Mouse (Mus musculus): ENCODE results near the gene Rgs7bp.

DNA sequence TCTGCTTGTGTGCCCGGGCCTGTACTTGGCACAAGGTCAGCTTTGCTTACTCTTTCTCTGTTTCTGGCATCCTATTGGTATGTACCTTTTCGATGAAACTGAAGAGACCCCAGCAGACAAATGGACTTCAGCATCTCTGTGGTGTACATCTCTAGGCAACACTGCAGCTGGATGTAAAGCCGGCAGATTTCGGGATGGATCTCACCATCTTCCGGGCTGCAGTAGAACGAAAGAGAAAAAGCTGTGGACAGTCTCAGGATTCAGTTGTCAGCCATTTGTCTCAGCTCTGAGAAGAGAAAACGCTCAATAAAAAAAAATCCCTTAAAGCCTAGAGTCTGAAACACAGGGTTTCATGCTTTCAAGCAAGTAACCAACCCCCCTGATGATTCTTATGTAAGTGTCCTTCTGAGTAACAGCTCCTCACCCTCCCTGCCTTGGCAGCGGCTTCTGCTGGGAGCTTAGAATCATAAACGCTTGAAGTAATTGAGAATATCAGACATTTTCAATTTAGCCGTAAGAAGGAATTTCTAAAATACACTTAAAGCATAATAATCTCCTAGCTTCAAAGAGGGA, 71.9 kb downstream of the Rgs7bp start:
- TF ChIP-seq GATA1 (IDR thresholded peaks at IDR 0.05; ENCODE audit: borderline replicate concordance, low read length) (no peak), FLI1 (IDR thresholded peaks at IDR 0.05; ENCODE audit: low read length) (no peak)

Data from megakaryocyte, embryonic 14.5 days (primary cell).